Mouse (Mus musculus) left cerebral cortex, adult 8-10 months (tissue): ENCODE results near the gene Reep1. TPM values are rescaled to one million over a fixed set of nuclear protein-coding genes. Genes with fewer than 3 reads are reported as not detected.
A peak's percentile ranks its signal among the peaks of the same experiment; 100 is the strongest.

Source experiments
- DNase-seq, 2 experiments: peaks; one replicate each; pipeline ENCODE4 v3.0.0; 2022; ENCODE audit warnings: low spot score in 2 of 2
- total RNA-seq, 4 experiments: library from RNA; stranded (reverse); gene quantifications; 2 replicates each; pipeline ENCODE4 v1.2.4; 2022

The Reep1 gene
- total RNA-seq: 10 to 100 TPM; 77.8 to 89.9 (median 85.9) TPM

GRCm38 (mm10) chr6:71707511-71708501, at the start of gene Reep1:
Gene Reep1 (plus strand): TSS chr6:71707561.
- peak; percentile 46 to 47 for DNase-seq

DNA sequence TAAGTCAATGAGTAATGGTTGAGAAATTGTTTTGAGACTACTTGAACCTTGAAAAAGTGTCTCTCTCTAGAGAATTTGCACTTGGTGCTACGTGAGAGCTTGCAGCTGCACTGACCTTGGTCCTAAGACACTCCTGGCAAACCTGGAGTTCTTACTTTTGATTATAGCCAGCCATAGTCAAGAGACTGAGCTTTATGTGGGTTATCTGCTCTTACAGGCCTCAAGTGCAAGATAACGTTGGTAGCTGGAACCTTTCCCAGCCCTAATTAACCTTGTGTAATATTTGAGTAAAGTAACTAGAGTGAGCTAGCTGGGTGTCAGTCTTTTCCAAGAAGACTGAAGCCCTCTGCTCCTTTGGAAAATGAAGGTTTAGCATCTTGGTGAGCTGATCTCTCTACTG, 49.1 kb upstream of the Reep1 start:
- DNase-seq: no peak

- no peak for DNase-seq
Observed at GRCm38 (mm10) chr6:71664511-71664910, 42.9 kb upstream of the Reep1 start.

GRCm38 (mm10) chr6:71673166-71673565, 34.2 kb upstream of the Reep1 start:
- DNase-seq: no peak

DNA sequence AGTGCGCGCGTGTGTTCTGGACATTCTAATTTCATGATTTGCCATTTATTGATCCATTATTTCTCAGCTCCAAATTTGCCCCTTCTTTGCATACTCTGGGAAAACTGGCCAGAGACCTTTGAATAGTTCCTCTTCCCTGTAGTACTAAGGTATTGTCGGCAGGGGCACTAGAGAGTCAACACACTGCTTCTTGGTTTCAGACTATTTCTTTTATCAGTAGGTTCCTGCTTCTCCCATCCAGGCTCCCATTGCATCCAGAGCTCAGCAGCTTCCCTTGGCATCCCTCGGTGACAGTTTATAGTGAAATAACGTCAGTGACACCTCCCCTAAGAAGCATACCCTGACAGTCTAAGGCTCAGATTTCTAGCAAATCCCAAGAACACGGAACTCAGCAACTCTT, 28.5 kb upstream of the Reep1 start:
- DNase-seq: no peak

- no peak for DNase-seq
Observed at GRCm38 (mm10) chr6:71695150-71695549, 12.2 kb upstream of the Reep1 start.

- DNase-seq: no peak
Observed at GRCm38 (mm10) chr6:71695599-71695998, 11.8 kb upstream of the Reep1 start.

- DNase-seq: no peak
Observed at GRCm38 (mm10) chr6:71706871-71707270, 490 bp upstream of the Reep1 start.

GRCm38 (mm10) chr6:71708528-71708927, 1.2 kb downstream of the Reep1 start:
- no peak for DNase-seq

DNA sequence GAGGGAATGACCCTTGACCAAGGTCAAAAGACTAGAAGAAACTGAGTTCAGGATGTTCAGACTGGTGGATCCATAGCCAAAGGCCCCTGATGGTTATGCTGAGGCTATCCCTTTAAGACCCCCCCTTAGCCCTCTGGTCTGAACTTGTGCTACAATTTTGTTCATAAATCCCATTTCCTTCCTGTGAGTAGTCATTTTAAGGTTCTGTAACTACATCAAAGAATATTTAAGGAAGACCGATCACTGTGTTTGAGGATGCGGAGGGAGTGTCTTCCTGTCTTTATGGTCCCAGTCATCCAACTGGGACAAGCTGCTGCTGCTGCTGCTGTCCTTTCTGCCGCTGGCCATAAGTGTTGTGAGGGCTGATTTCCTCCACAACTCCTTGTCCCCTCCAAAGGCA, 3.0 kb downstream of the Reep1 start:
- DNase-seq: no peak

DNA sequence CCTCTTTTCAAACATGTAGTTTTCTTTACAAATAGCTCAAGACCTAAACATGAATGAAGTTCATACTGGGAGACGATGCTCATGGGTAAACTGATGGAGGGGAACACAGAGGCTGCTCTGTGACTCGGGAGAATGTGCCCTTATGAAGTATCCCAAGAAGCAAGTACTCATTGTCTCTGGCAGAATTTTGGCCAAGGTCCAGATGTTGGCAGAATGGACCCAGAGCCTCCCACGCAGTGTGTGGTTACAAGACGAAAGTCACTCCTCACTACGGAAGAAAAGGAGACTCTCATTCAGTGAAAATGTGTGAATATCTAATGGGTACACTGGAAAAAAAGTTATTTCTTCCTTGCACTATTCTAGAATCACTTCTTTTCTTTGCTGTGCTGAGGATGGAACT, 3.8 kb downstream of the Reep1 start:
- no peak for DNase-seq

DNA sequence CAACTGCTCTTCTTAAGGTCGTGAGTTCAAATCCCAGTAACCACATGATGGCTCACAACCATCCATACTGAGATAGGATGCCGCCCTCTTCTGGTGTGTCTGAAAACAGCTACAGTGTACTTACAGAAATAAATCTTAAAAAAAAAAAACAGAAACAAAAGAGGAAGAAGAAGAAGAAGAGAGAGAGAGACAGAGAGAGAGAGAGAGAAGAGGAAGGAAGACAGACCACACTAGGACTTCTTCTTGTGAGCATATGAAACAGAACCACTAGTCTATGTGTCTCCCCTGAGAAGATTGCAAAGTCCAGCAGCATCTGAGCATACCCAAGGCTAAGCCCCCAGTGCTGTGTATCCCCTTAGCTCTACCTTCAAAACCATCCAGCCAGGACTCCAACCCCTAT, 6.2 kb downstream of the Reep1 start:
- no peak for DNase-seq

DNA sequence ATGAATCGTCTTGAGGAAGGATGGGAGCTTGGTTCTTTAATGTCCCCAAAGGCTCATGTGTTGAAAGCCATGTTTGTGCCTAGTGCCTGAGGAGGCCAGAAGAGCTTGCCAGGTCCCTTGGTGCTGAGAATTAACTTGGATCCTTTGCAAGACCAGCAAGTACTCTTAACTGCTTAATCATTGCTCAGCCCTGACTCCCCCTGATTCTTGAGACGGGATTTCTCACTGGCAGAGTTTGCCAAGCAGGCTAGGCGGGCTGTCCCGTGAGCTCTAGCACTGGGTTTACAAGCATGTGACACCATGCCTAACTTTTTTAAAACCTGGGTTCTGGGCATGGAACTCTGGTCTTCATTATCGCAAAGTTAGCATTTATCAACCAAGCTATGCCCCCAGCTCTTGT, 7.6 kb downstream of the Reep1 start:
- DNase-seq: no peak

DNA sequence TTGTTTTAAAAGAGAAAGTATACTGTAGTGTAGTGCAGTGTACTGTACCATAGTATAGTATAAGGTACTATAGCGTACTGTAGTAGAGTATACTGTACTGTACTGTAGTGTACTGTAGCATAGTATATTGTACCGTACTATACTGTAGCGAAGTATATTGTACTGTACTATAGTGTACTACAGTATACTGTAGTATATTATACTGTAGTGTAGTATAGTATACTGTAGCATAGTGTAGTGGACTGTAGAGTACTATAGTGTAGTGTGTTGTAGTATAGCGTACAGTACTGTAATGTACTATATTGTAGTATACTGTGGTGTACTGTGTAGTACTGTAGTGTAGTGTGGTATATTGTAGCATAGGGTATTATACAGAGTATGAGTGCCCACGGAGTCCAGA, 9.1 kb downstream of the Reep1 start:
- no peak for DNase-seq

- no peak for DNase-seq
Observed at GRCm38 (mm10) chr6:71718322-71718721, 11.0 kb downstream of the Reep1 start.

GRCm38 (mm10) chr6:71719302-71719701, 11.9 kb downstream of the Reep1 start:
- no peak for DNase-seq

- no peak for DNase-seq
Observed at GRCm38 (mm10) chr6:71722988-71723387, 15.6 kb downstream of the Reep1 start.

GRCm38 (mm10) chr6:71723555-71723954, 16.2 kb downstream of the Reep1 start:
- no peak for DNase-seq

DNA sequence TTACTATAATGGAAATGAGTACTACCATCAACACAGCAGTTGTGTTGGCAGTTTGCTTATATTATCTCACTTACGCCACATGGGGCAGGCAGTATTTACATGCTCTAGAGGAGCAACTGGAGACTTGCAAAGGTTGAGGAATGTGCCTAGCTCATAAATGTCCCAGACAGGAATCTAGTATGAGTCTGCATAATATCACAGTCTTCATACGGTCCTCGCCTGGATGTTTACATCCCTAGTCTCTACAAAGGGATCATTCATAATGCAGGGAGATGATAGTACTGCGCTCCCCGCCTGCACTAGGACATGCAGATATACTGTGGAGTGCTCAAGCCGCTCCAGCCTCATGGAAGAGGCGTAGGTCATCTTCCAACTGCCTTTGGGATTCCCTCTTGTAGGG, 19.3 kb downstream of the Reep1 start:
- no peak for DNase-seq

- DNase-seq: no peak
Observed at GRCm38 (mm10) chr6:71728306-71728705, 20.9 kb downstream of the Reep1 start.

- DNase-seq: no peak
Observed at GRCm38 (mm10) chr6:71734910-71735599, 27.7 kb downstream of the Reep1 start.

GRCm38 (mm10) chr6:71735600-71736010, 28.2 kb downstream of the Reep1 start:
- DNase-seq: no peak

DNA sequence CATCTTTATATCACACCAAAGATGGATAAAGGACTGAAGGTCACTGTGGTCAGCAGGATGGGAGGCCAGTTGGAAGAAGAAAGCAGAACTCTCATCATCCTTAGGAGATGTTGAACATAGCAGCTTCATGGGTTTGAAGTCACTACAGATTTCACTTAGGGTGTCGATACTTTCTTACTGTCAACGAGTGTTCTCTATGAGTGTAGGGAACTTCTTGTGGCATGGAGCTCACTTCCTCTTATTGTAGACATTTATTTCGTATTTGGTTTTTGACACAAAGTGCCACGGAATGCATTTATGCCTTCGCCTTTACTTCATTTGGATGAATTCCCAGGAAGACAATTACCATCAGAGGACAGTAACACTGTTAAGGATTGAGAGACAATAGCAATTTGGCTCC, 28.7 kb downstream of the Reep1 start:
- DNase-seq: no peak
